Comparison of ENCODE assay signal across 10 mouse cellular contexts in the genomic region with DNA sequence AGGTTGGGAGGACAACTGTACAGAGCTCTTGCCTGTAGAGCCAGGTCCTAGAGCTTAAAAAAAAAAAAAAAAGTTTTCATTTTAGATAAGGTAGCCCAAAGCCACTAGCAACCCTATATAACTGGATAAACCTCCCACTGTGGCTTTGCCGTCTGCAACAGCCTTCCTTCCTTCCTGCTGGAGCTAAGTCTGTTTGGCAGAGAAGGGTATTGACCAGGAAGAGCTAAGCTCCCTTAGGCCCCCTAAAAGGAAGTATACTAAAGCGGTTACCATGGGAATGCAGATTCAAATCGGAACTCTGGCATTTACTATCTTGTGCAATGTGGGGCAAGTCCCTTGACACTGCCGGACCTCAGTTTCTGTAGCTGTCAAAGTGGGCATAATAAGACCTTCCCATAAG. TPM values are rescaled to one million over a fixed set of nuclear protein-coding genes. Genes with fewer than 3 reads are reported as not detected.
A peak's percentile ranks its signal among the peaks of the same experiment; 100 is the strongest.
DNase-seq lines count a peak whose midpoint lies in the region; ATAC-seq and TF ChIP-seq lines count a peak whose summit lies in the region.
"Had no signal": no experiment of that assay in that cellular context is flagged by ENCODE, and none has a peak within 500 bp of the region (broad histone marks: within the 10 kb centered on the region; RNA-seq: fewer than 3 reads in every experiment).

No protein-coding gene starts in this region.

- no peak overlapping the region for H3K4me3 ChIP-seq in limb, embryonic 14.5 days (replicated peaks; ENCODE audit: low read length)
- H3K4me3 ChIP-seq in limb, embryonic 10.5 days, result no peak overlapping the region
- H3K4me3 ChIP-seq in bone marrow macrophage, adult 2 months (ENCODE audit: insufficient read depth, low read length), result peak overlapping the region; percentile 21
- H3K4me3 ChIP-seq in intestine, embryonic 16.5 days (ENCODE audit: low read length), result no peak overlapping the region
- H3K4me3 ChIP-seq: neural tube, embryonic 15.5 days had no signal

- H3K9me3 ChIP-seq in limb, embryonic 14.5 days (ENCODE audit: control insufficient read depth, low read length), result no peaks in the 10 kb centered on the region
- no peaks in the 10 kb centered on the region for H3K9me3 ChIP-seq in limb, embryonic 10.5 days (replicated peaks)
- no peaks in the 10 kb centered on the region for H3K9me3 ChIP-seq in intestine, embryonic 16.5 days (ENCODE audit: control insufficient read depth, low read length)
- H3K9me3 ChIP-seq: neural tube, embryonic 15.5 days had no signal

- no peaks in the 10 kb centered on the region for H3K4me1 ChIP-seq in limb, embryonic 14.5 days (ENCODE audit: control insufficient read depth, insufficient read depth, low read length)
- peaks cover 8% of the 10 kb centered on the region for H3K4me1 ChIP-seq in limb, embryonic 10.5 days
- H3K4me1 ChIP-seq in bone marrow macrophage, adult 2 months (ENCODE audit: control insufficient read depth, insufficient read depth, low read length), result peaks cover 39% of the 10 kb centered on the region
- H3K4me1 ChIP-seq in intestine, embryonic 16.5 days (ENCODE audit: control insufficient read depth, insufficient read depth, low read length), result 0 out of 2 replicates have a peak, but pooled peaks cover 5% of the 10 kb centered on the region

- H3K9ac ChIP-seq in limb, embryonic 14.5 days (ENCODE audit: low read depth, low read length, severe bottlenecking), result no peak overlapping the region
- no peak overlapping the region for H3K9ac ChIP-seq in intestine, embryonic 16.5 days (ENCODE audit: low read depth, low read length)
- H3K9ac ChIP-seq: hindbrain, embryonic 14.5 days; neural tube, embryonic 15.5 days had no signal

- ATAC-seq in limb, embryonic 14.5 days (ENCODE audit: low FRiP score, low read depth), result no peak
- peak; percentile 66 for ATAC-seq in intestine, embryonic 16.5 days
- ATAC-seq: Patski had no signal

- no peaks in the 10 kb centered on the region for H3K27me3 ChIP-seq in limb, embryonic 14.5 days (ENCODE audit: control insufficient read depth, insufficient read depth, low read length)
- H3K27me3 ChIP-seq in limb, embryonic 10.5 days (ENCODE audit: low read depth, poor library complexity, severe bottlenecking), result peaks cover 14% of the 10 kb centered on the region
- H3K27me3 ChIP-seq in intestine, embryonic 16.5 days (replicated peaks; ENCODE audit: control insufficient read depth, insufficient read depth, low read length), result no peaks in the 10 kb centered on the region

- peak; percentile 15 for DNase-seq in limb, embryonic 14.5 days (ENCODE audit: low spot score)
- no peak for DNase-seq in limb, embryonic 10.5 days (ENCODE audit: low spot score)
- DNase-seq in monocyte, adult 2 months (ENCODE audit: low read depth in 1 of 2, low spot score in 2 of 2), result peak; percentile 33 to 36
- DNase-seq in right cerebral cortex, postnatal 14 days, result no peak
- DNase-seq in cerebellum, adult 9-11 months, result no peak

- 27% methylated on average over 4 of the region's 4 CpGs for WGBS in limb, embryonic 14.5 days
- WGBS in limb, embryonic 10.5 days, result 69% methylated on average over 4 of the region's 4 CpGs
- WGBS in intestine, embryonic 16.5 days, result 34% methylated on average over 4 of the region's 4 CpGs

- H3K27ac ChIP-seq in limb, embryonic 14.5 days (replicated peaks; ENCODE audit: low read depth, low read length), result no peak overlapping the region
- no peak overlapping the region for H3K27ac ChIP-seq in limb, embryonic 10.5 days
- peak overlapping the region; percentile 89 for H3K27ac ChIP-seq in bone marrow macrophage, adult 2 months (ENCODE audit: insufficient read depth, low read depth, low read length)
- H3K27ac ChIP-seq in intestine, embryonic 16.5 days (ENCODE audit: low read length), result no peak overlapping the region
- H3K27ac ChIP-seq: hindbrain, embryonic 14.5 days; neural tube, embryonic 15.5 days had no signal

- no peak overlapping the region for H3K4me2 ChIP-seq in limb, embryonic 14.5 days (replicated peaks; ENCODE audit: low read depth, low read length, severe bottlenecking)
- H3K4me2 ChIP-seq in intestine, embryonic 16.5 days (ENCODE audit: low read depth, low read length), result no peak overlapping the region
- H3K4me2 ChIP-seq: hindbrain, embryonic 14.5 days; neural tube, embryonic 15.5 days had no signal

- TF ChIP-seq CTCF in bone marrow macrophage, adult 2 months (IDR thresholded peaks at IDR 0.05; ENCODE audit: low read depth, low read length), result no peak

- TF ChIP-seq POLR2A in limb, embryonic 14.5 days (IDR thresholded peaks at IDR 0.05; ENCODE audit: borderline replicate concordance, extremely low read depth, insufficient read depth, insufficient read length), result no peak
- no peak for TF ChIP-seq POLR2A in bone marrow macrophage, adult 2 months (IDR thresholded peaks at IDR 0.05; ENCODE audit: borderline replicate concordance, low read depth, low read length)

- H3K36me3 ChIP-seq in limb, embryonic 14.5 days (ENCODE audit: control insufficient read depth, insufficient read depth, low read length), result no peaks in the 10 kb centered on the region
- no peaks in the 10 kb centered on the region for H3K36me3 ChIP-seq in limb, embryonic 10.5 days
- no peaks in the 10 kb centered on the region for H3K36me3 ChIP-seq in intestine, embryonic 16.5 days (ENCODE audit: control insufficient read depth, insufficient read depth, low read length)
- H3K36me3 ChIP-seq: neural tube, embryonic 15.5 days had no signal

RNA-seq across cellular contexts. Expression of a gene that starts 5.4 kb away (rescaled TPM):
- 7.0 and 12.7 TPM in 2 replicates for polyA plus RNA-seq in limb, embryonic 14.5 days (2012; rRNA removed)
- polyA plus RNA-seq in limb, embryonic 14.5 days (2014; fragmentation: Nextera tagmentation; extraction: Ambion mirVana), result 15.7 and 19.4 TPM in 2 replicates
- 6.8 and 7.7 TPM in 2 replicates for polyA plus RNA-seq in limb, embryonic 10.5 days (2016; fragmentation: Nextera tagmentation; extraction: Ambion mirVana)
- polyA plus RNA-seq in bone marrow macrophage, adult 2 months (2012; ENCODE audit: insufficient read depth, insufficient read length, missing spikeins), result 349 and 416 TPM in 2 replicates
- polyA plus RNA-seq in intestine, embryonic 16.5 days (2015; fragmentation: Nextera tagmentation; extraction: Ambion mirVana), result 17.8 and 19.4 TPM in 2 replicates

RNA-seq across cellular contexts. Expression of a gene that starts 9.1 kb away (rescaled TPM):
- 18.7 and 31.8 TPM in 2 replicates for polyA plus RNA-seq in limb, embryonic 14.5 days (2012; rRNA removed)
- 5.9 and 7.6 TPM in 2 replicates for polyA plus RNA-seq in limb, embryonic 14.5 days (2014; fragmentation: Nextera tagmentation; extraction: Ambion mirVana)
- 4.1 and 5.0 TPM in 2 replicates for polyA plus RNA-seq in limb, embryonic 10.5 days (2016; fragmentation: Nextera tagmentation; extraction: Ambion mirVana)
- polyA plus RNA-seq in bone marrow macrophage, adult 2 months (2012; ENCODE audit: insufficient read depth, insufficient read length, missing spikeins), result 3.2 and 3.6 TPM in 2 replicates
- polyA plus RNA-seq in intestine, embryonic 16.5 days (2015; fragmentation: Nextera tagmentation; extraction: Ambion mirVana), result 1.1 and 1.3 TPM in 2 replicates

RNA-seq across cellular contexts. Expression of a gene that starts 49.9 kb away (rescaled TPM):
- 97.8 and 102 TPM in 2 replicates for polyA plus RNA-seq in limb, embryonic 14.5 days (2012; rRNA removed)
- 54.2 and 63.1 TPM in 2 replicates for polyA plus RNA-seq in limb, embryonic 14.5 days (2014; fragmentation: Nextera tagmentation; extraction: Ambion mirVana)
- 81.3 and 91.5 TPM in 2 replicates for polyA plus RNA-seq in limb, embryonic 10.5 days (2016; fragmentation: Nextera tagmentation; extraction: Ambion mirVana)
- 102 and 123 TPM in 2 replicates for polyA plus RNA-seq in bone marrow macrophage, adult 2 months (2012; ENCODE audit: insufficient read depth, insufficient read length, missing spikeins)
- polyA plus RNA-seq in intestine, embryonic 16.5 days (2015; fragmentation: Nextera tagmentation; extraction: Ambion mirVana), result 69.2 and 78.7 TPM in 2 replicates

RNA-seq across cellular contexts. Expression of a gene that starts 50.2 kb away (rescaled TPM):
- 47.5 and 61.6 TPM in 2 replicates for polyA plus RNA-seq in limb, embryonic 14.5 days (2012; rRNA removed)
- 46.6 and 49.9 TPM in 2 replicates for polyA plus RNA-seq in limb, embryonic 14.5 days (2014; fragmentation: Nextera tagmentation; extraction: Ambion mirVana)
- 65.1 and 67.0 TPM in 2 replicates for polyA plus RNA-seq in limb, embryonic 10.5 days (2016; fragmentation: Nextera tagmentation; extraction: Ambion mirVana)
- polyA plus RNA-seq in bone marrow macrophage, adult 2 months (2012; ENCODE audit: insufficient read depth, insufficient read length, missing spikeins), result 12.5 and 13.9 TPM in 2 replicates
- polyA plus RNA-seq in intestine, embryonic 16.5 days (2015; fragmentation: Nextera tagmentation; extraction: Ambion mirVana), result 52.6 and 53.9 TPM in 2 replicates

Comparison
In these comparisons a context has a peak if more than half of its experiments do, and no peak if none do; other contexts are left out.
1. DNase-seq: peak in limb, embryonic 14.5 days (single experiment) and monocyte, adult 2 months (2 of 2); none in limb, embryonic 10.5 days (single experiment), right cerebral cortex, postnatal 14 days (single experiment) and cerebellum, adult 9-11 months (single experiment).
2. RNA of a gene that starts 5.4 kb away (polyA plus RNA-seq): 349 to 416 TPM in bone marrow macrophage, adult 2 months; 7.0 to 19.4 TPM in limb, embryonic 14.5 days, 17.8 to 19.4 TPM in intestine, embryonic 16.5 days and 6.8 to 7.7 TPM in limb, embryonic 10.5 days; every median in the first group is over 10 times any median in the second.